Mouse (Mus musculus): ENCODE data around the gene Kcnh3. TPM values are rescaled to one million over a fixed set of nuclear protein-coding genes. Genes with fewer than 3 reads are reported as not detected.

Kcnh3 gene
- not detected for total RNA-seq (2021)
- long read RNA-seq, experiment 1: 0 reads
- long read RNA-seq, experiment 2, partial matches to known transcripts: 0 of 1 reads
- long read RNA-seq, experiment 2, other reads (novel, unspliced or antisense): 1 of 1 reads

GRCm38 (mm10) chr15:99224208-99224911 lies at the start of gene Kcnh3:
Gene Kcnh3 (plus strand): TSS chr15:99224861.
- intact Hi-C loops (cut with DNase I; ENCODE audit: low total_unique reads): no loop called here
- peak; percentile 55 for DNase-seq

- intact Hi-C loops (cut with DNase I; ENCODE audit: low total_unique reads): no loop called here
- no peak for DNase-seq
Observed at GRCm38 (mm10) chr15:99179639-99180038, 45.0 kb upstream of the Kcnh3 start.

- intact Hi-C loops (cut with DNase I; ENCODE audit: low total_unique reads): no loop called here
- DNase-seq: no peak
Observed at GRCm38 (mm10) chr15:99184217-99184914, 40.3 kb upstream of the Kcnh3 start.

GRCm38 (mm10) chr15:99194358-99194757 lies 30.3 kb upstream of the Kcnh3 start:
- intact Hi-C loops (cut with DNase I; ENCODE audit: low total_unique reads): no loop called here
- no peak for DNase-seq

- DNase-seq: no peak
- intact Hi-C loops (cut with DNase I; ENCODE audit: low total_unique reads): no loop called here
Observed at GRCm38 (mm10) chr15:99195043-99195442, 29.6 kb upstream of the Kcnh3 start.

GRCm38 (mm10) chr15:99198761-99199160 lies 25.9 kb upstream of the Kcnh3 start:
- no peak for DNase-seq
- intact Hi-C loops (cut with DNase I; ENCODE audit: low total_unique reads): no loop called here

GRCm38 (mm10) chr15:99205959-99206358 lies 18.7 kb upstream of the Kcnh3 start:
- no peak for DNase-seq
- intact Hi-C loops (cut with DNase I; ENCODE audit: low total_unique reads): loop anchor here (10.0 kb wide), 1 partner anchor 121 kb away; the partner anchor contains the start of gene C1ql4

GRCm38 (mm10) chr15:99213183-99213582 lies 11.5 kb upstream of the Kcnh3 start:
- no peak for DNase-seq
- intact Hi-C loops (cut with DNase I; ENCODE audit: low total_unique reads): no loop called here

GRCm38 (mm10) chr15:99214941-99215340 lies 9.7 kb upstream of the Kcnh3 start:
- intact Hi-C loops (cut with DNase I; ENCODE audit: low total_unique reads): loop anchor here (5.0 kb wide), 1 partner anchor 52 kb away; no protein-coding TSS in a partner anchor
- no peak for DNase-seq

- intact Hi-C loops (cut with DNase I; ENCODE audit: low total_unique reads): loop anchor here (5.0 kb wide), 1 partner anchor 51 kb away; no protein-coding TSS in a partner anchor
- no peak for DNase-seq
Observed at GRCm38 (mm10) chr15:99215741-99216463, 8.8 kb upstream of the Kcnh3 start.

GRCm38 (mm10) chr15:99217630-99218029 lies 7.0 kb upstream of the Kcnh3 start:
- intact Hi-C loops (cut with DNase I; ENCODE audit: low total_unique reads): loop anchor here (5.0 kb wide), 1 partner anchor 50 kb away; no protein-coding TSS in a partner anchor
- no peak for DNase-seq

GRCm38 (mm10) chr15:99221315-99221952 lies 3.2 kb upstream of the Kcnh3 start:
- no peak for DNase-seq
- intact Hi-C loops (cut with DNase I; ENCODE audit: low total_unique reads): no loop called here

- intact Hi-C loops (cut with DNase I; ENCODE audit: low total_unique reads): no loop called here
- DNase-seq: no peak
Observed at GRCm38 (mm10) chr15:99222794-99223584, 1.7 kb upstream of the Kcnh3 start.

GRCm38 (mm10) chr15:99223585-99224207 lies 965 bp upstream of the Kcnh3 start:
- no peak for DNase-seq
- intact Hi-C loops (cut with DNase I; ENCODE audit: low total_unique reads): no loop called here

GRCm38 (mm10) chr15:99225081-99225810 lies 585 bp downstream of the Kcnh3 start:
- DNase-seq: no peak
- intact Hi-C loops (cut with DNase I; ENCODE audit: low total_unique reads): no loop called here

- intact Hi-C loops (cut with DNase I; ENCODE audit: low total_unique reads): no loop called here
- DNase-seq: no peak
Observed at GRCm38 (mm10) chr15:99226090-99226489, 1.4 kb downstream of the Kcnh3 start.

- DNase-seq: no peak
- intact Hi-C loops (cut with DNase I; ENCODE audit: low total_unique reads): no loop called here
Observed at GRCm38 (mm10) chr15:99231998-99232397, 7.3 kb downstream of the Kcnh3 start.

GRCm38 (mm10) chr15:99233719-99234118 lies 9.1 kb downstream of the Kcnh3 start:
- DNase-seq: no peak
- intact Hi-C loops (cut with DNase I; ENCODE audit: low total_unique reads): no loop called here
